Mouse (Mus musculus) neural tube, embryonic 14.5 days (tissue): ENCODE results near the gene Ten1. TPM values are rescaled to one million over a fixed set of nuclear protein-coding genes. Genes with fewer than 3 reads are reported as not detected.
A peak's percentile ranks its signal among the peaks of the same experiment; 100 is the strongest.

Source experiments
- ATAC-seq: fragments of 200-750 bp; cut with Nextera tagmentation; 2 replicates; pipeline ENCODE4 v1.8.0; 2017; ENCODE audit warnings: low read depth, mild to moderate bottlenecking, moderate TSS enrichment, moderate library complexity
- H3K27ac ChIP-seq: fragments of 300-500 bp; sonication (generic); 2 replicates; pipeline ENCODE4 v1.5.1; 2014; ENCODE audit warnings: low read depth, mild to moderate bottlenecking, control low read depth, low read length, moderate library complexity, mixed read lengths
- H3K27me3 ChIP-seq: fragments of 300-500 bp; sonication (generic); 2 replicates; pipeline ENCODE4 v1.6.1; 2014; ENCODE audit warnings: low read length; ENCODE audit not compliant: control insufficient read depth, insufficient read depth
- H3K36me3 ChIP-seq: fragments of 300-500 bp; sonication (generic); 2 replicates; pipeline ENCODE4 v1.6.1; 2014; ENCODE audit warnings: low read length, mixed read lengths; ENCODE audit not compliant: control insufficient read depth, insufficient read depth
- H3K4me1 ChIP-seq: fragments of 300-500 bp; sonication (generic); 2 replicates; pipeline ENCODE4 v1.6.1; 2014; ENCODE audit warnings: low read length; ENCODE audit not compliant: control insufficient read depth, insufficient read depth
- H3K4me2 ChIP-seq: fragments of 300-500 bp; sonication (generic); 2 replicates; pipeline ENCODE4 v1.6.1; 2014; ENCODE audit warnings: mild to moderate bottlenecking, low read depth, low read length, control low read depth
- H3K4me3 ChIP-seq: fragments of 300-500 bp; sonication (generic); 2 replicates; pipeline ENCODE4 v1.5.1; 2014; ENCODE audit warnings: low read depth, low read length, control low read depth, mixed read lengths
- H3K9ac ChIP-seq: fragments of 300-500 bp; sonication (generic); replicated peaks from 2 replicates; pipeline ENCODE4 v1.6.1; 2014; ENCODE audit warnings: low read depth, mild to moderate bottlenecking, control low read depth, low read length, mixed read lengths
- H3K9me3 ChIP-seq: fragments of 300-500 bp; sonication (generic); 2 replicates; pipeline ENCODE4 v1.6.1; 2016; ENCODE audit warnings: low read length; ENCODE audit not compliant: control insufficient read depth
- WGBS: fragments of 180-500 bp; shearing (Covaris S2); extraction: QIAGEN DNeasy Blood & Tissue Kit; methylation state at CpG from one replicate; pipeline ENCODE4 v1.1.7; 2014; 5-methylcytosine and 5-hydroxymethylcytosine counted together
- polyA plus RNA-seq: library from polyadenylated mRNA; unstranded; fragments of >200 nt; fragmentation: Nextera tagmentation; extraction: Ambion mirVana; gene quantifications from 2 replicates; pipeline ENCODE4 v1.2.1, GENCODE M21; 2014

The Ten1 gene
- polyA plus RNA-seq, 1 experiment from 2014 or later = 96.1 TPM

- ATAC-seq = no peak
- Histone ChIP-seq H3K4me2 (no peak overlapping the region), H3K27ac (no peak overlapping the region), H3K9ac (no peak overlapping the region), H3K4me1 (peaks cover 14% of the 10 kb centered on the region), H3K36me3 (peaks cover 39% of the 10 kb centered on the region), H3K4me3 (no peak overlapping the region), H3K9me3 (no peaks in the 10 kb centered on the region), H3K27me3 (no peaks in the 10 kb centered on the region)
- 83% methylated on average over 5 of the region's 5 CpGs for WGBS
These were observed 28.5 kb upstream of the Ten1 start for GRCm38 (mm10) chr11:116170003-116170800.

- H3K9me3 ChIP-seq = no peaks in the 10 kb centered on the region
- H3K27ac ChIP-seq = no peak overlapping the region
- no peak overlapping the region for H3K4me2 ChIP-seq
- no peak overlapping the region for H3K9ac ChIP-seq
- H3K36me3 ChIP-seq = peaks cover 47% of the 10 kb centered on the region
- H3K4me1 ChIP-seq = peaks cover 6% of the 10 kb centered on the region
- WGBS = 84% methylated on average over 2 of the region's 2 CpGs
- no peaks in the 10 kb centered on the region for H3K27me3 ChIP-seq
- no peak for ATAC-seq
- H3K4me3 ChIP-seq = no peak overlapping the region
These were observed 26.7 kb upstream of the Ten1 start for GRCm38 (mm10) chr11:116171959-116172358.

GRCm38 (mm10) chr11:116174775-116175448 is 23.7 kb upstream of the Ten1 start:
- H3K4me2 ChIP-seq = no peak overlapping the region
- no peaks in the 10 kb centered on the region for H3K9me3 ChIP-seq
- peaks cover 69% of the 10 kb centered on the region for H3K36me3 ChIP-seq
- WGBS = 94% methylated on average over 22 of the region's 22 CpGs
- no peak overlapping the region for H3K9ac ChIP-seq
- H3K27ac ChIP-seq = no peak overlapping the region
- H3K4me1 ChIP-seq = no peaks in the 10 kb centered on the region
- H3K27me3 ChIP-seq = no peaks in the 10 kb centered on the region
- no peak overlapping the region for H3K4me3 ChIP-seq
- no peak for ATAC-seq

DNA sequence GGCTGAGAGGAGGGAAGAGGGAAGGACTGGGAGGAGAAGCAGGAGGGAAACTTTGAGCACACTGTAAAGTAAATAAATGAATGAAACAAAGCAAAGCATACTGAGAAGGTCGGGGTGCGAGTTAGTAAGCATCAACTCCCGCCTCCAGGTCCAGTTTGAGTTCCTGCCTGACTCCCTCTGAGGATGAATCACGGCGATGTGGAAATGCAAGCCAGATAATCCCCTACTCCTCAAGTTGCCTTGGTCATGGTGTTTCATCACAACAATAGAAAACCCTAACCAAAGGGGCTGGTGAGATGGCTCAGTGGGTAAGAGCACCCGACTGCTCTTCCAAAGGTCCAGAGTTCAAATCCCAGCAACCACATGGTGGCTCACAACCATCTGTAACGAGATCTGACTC is 22.6 kb upstream of the Ten1 start:
- ATAC-seq = no peak
- WGBS = 95% methylated on average over 7 of the region's 7 CpGs
- H3K27me3 ChIP-seq = no peaks in the 10 kb centered on the region
- no peaks in the 10 kb centered on the region for H3K4me1 ChIP-seq
- H3K27ac ChIP-seq = no peak overlapping the region
- H3K36me3 ChIP-seq = peaks cover 75% of the 10 kb centered on the region
- H3K9ac ChIP-seq = no peak overlapping the region
- H3K4me2 ChIP-seq = no peak overlapping the region
- H3K9me3 ChIP-seq = no peaks in the 10 kb centered on the region
- H3K4me3 ChIP-seq = no peak overlapping the region

DNA sequence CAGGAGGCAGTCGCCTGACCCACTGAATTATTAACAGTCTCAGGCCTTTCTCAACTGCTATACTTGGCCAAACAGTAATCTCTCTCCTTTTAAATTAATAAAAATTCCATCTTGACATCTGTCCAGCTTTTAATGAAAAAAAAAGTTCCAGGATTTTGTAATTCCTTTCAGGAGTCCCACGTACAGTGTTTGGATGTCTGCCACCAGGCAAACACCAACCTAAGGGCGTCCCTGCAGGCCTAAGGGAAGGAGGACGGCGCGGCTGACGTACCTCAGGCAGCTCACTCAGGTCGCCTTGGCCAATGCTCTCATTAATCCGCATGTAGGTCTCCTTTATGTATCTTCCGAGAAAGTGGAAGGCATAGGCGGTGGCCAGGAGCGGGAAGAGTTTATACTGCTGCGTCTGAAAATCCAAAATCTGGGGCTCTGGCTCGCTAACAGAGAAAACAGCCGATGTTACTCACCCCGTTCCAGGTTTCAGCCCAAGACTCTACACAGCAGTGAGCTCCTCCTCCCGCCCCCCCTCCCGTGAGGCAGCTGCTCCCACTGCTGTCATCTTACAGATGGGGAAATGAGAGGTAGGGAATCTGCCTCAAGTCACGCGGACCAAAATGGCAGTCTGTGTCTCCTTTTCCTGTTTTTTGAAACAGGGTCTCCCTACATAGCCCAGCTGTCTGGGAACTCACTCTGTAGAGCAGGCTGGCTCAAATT is 20.1 kb upstream of the Ten1 start:
- 90% methylated on average over 20 of the region's 20 CpGs for WGBS

GRCm38 (mm10) chr11:116185836-116186235 is 12.8 kb upstream of the Ten1 start:
- H3K27ac ChIP-seq = no peak overlapping the region
- no peak overlapping the region for H3K9ac ChIP-seq
- no peaks in the 10 kb centered on the region for H3K9me3 ChIP-seq
- H3K36me3 ChIP-seq = peaks cover 32% of the 10 kb centered on the region
- no peaks in the 10 kb centered on the region for H3K4me1 ChIP-seq
- H3K4me2 ChIP-seq = no peak overlapping the region
- H3K27me3 ChIP-seq = no peaks in the 10 kb centered on the region
- ATAC-seq = no peak
- H3K4me3 ChIP-seq = no peak overlapping the region
- 87% methylated on average over 3 of the region's 3 CpGs for WGBS

More for the DNA sequence above, 20.1 kb upstream of the Ten1 start:
- Histone ChIP-seq H3K4me3 (no peak overlapping the region), H3K4me2 (no peak overlapping the region), H3K4me1 (no peaks in the 10 kb centered on the region), H3K9ac (no peak overlapping the region), H3K27ac (no peak overlapping the region), H3K36me3 (peaks cover 61% of the 10 kb centered on the region), H3K9me3 (no peaks in the 10 kb centered on the region), H3K27me3 (no peaks in the 10 kb centered on the region)
- ATAC-seq = no peak

DNA sequence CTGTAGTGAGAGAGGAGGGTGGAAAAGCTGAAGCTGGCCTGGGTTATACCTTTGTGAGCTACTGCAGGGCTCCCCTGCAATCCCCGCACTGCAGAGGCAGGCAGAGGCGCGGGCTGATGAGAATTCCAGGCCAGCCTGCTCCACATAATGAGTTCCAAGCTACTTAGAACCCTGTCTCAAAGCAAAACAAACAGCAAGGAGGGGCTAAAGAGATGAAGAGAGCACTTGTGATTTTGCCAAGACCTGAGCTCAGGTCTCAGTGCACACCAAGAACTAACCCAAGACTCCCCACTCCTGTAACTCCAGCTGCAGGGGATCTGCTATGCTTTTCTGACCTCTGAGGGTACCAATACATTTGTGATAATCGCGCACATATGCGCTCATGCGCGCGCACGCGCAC is 12.3 kb upstream of the Ten1 start:
- Histone ChIP-seq H3K9ac (no peak overlapping the region), H3K4me3 (no peak overlapping the region), H3K4me2 (no peak overlapping the region), H3K9me3 (no peaks in the 10 kb centered on the region), H3K4me1 (no peaks in the 10 kb centered on the region), H3K36me3 (peaks cover 32% of the 10 kb centered on the region), H3K27me3 (no peaks in the 10 kb centered on the region), H3K27ac (no peak overlapping the region)
- no peak for ATAC-seq
- 94% methylated on average over 11 of the region's 11 CpGs for WGBS

DNA sequence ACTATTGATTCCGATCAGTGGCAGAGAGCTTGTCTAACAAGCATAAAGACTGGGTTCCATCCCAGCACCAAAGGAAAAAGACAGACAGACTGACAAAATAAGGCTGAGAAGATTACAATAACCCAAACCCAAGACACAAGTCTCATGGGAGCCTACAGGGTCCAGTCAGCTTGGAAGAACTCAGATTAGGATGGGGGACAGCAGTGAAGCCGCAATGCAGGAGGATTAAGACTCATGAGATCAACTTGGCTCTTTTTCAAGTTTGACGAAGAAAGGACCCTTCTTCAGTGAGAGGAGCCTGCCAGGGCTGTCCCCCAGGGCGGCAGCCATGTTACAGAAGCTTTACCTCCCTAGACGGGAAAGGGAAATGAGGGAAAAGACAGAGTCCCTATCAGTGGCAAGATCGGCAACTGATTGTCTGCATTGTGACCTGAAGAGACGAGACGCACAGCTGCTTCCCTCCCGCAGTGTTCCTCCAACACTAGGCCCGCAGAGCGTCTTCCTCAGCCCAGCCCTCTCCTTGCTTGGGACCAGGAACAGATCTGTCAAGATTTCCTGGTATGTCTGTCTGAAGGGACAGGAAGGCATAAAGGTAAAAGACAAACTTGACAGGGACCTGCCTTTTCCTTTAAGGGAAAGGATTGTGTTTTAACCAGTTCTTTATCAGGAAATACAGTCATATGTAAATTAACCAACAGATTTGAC is 11.3 kb upstream of the Ten1 start:
- Histone ChIP-seq H3K9me3 (no peaks in the 10 kb centered on the region), H3K36me3 (peaks cover 32% of the 10 kb centered on the region), H3K4me1 (no peaks in the 10 kb centered on the region), H3K9ac (no peak overlapping the region), H3K27me3 (no peaks in the 10 kb centered on the region), H3K4me3 (no peak overlapping the region), H3K27ac (0 out of 2 replicates have a peak overlapping the region, but pooled peaks have one; percentile 5), H3K4me2 (no peak overlapping the region)
- ATAC-seq = no peak
- WGBS = 47% methylated on average over 11 of the region's 11 CpGs
